Mouse (Mus musculus) forebrain, postnatal 0 days (tissue): Measurements from ENCODE around the gene Apobec1. TPM values are rescaled to one million over a fixed set of nuclear protein-coding genes. Genes with fewer than 3 reads are reported as not detected.
"Not testable (repeated sequence)": the region's sequence is repeated elsewhere in the genome, so short reads cannot be mapped to it uniquely, and the experiment has no call there.

ENCODE experiments used
- ATAC-seq: fragments of 200-750 bp; cut with Nextera tagmentation; 2 replicates; pipeline ENCODE4 v1.8.0; 2017; ENCODE audit warnings: mild to moderate bottlenecking, moderate library complexity
- DNase-seq: peaks from one replicate; pipeline ENCODE4 v3.0.0-alpha.2; 2015
- H3K27ac ChIP-seq: fragments of 300-500 bp; sonication (generic); 2 replicates; pipeline ENCODE4 v1.5.1; 2014; ENCODE audit warnings: low read depth, mild to moderate bottlenecking, antibody characterized with exemption, low read length, moderate library complexity, mixed read lengths
- H3K27me3 ChIP-seq: fragments of 300-500 bp; sonication (generic); 2 replicates; pipeline ENCODE4 v1.6.1; 2014; ENCODE audit warnings: mild to moderate bottlenecking, low read length, mixed read lengths; ENCODE audit not compliant: insufficient read depth
- H3K36me3 ChIP-seq: fragments of 300-500 bp; sonication (generic); 2 replicates; pipeline ENCODE4 v1.6.1; 2014; ENCODE audit warnings: mild to moderate bottlenecking, moderate library complexity; ENCODE audit not compliant: insufficient read depth
- H3K4me1 ChIP-seq: fragments of 300-500 bp; sonication (generic); 2 replicates; pipeline ENCODE4 v1.6.1; 2014; ENCODE audit warnings: antibody characterized with exemption; ENCODE audit not compliant: insufficient read depth
- H3K4me2 ChIP-seq: fragments of 300-500 bp; sonication (generic); 2 replicates; pipeline ENCODE4 v1.6.1; 2014; ENCODE audit warnings: low read depth, mild to moderate bottlenecking, moderate library complexity
- H3K4me3 ChIP-seq: fragments of 300-500 bp; sonication (generic); 2 replicates; pipeline ENCODE4 v1.5.1; 2014; ENCODE audit warnings: low read depth, low read length, mixed read lengths
- H3K9ac ChIP-seq: fragments of 300-500 bp; sonication (generic); 2 replicates; pipeline ENCODE4 v1.6.1; 2014; ENCODE audit warnings: mild to moderate bottlenecking
- H3K9me3 ChIP-seq: fragments of 300-500 bp; sonication (generic); 2 replicates; pipeline ENCODE4 v1.6.1; 2016; ENCODE audit warnings: low read length
- CTCF ChIP-seq: sonication (generic); IDR thresholded peaks from 2 replicates; pipeline ENCODE4 v1.5.1; 2016; ENCODE audit warnings: antibody characterized with exemption, control low read depth, low read depth
- WGBS: fragments of 180-500 bp; shearing (Covaris S2); extraction: QIAGEN DNeasy Blood & Tissue Kit; methylation state at CpG from one replicate; pipeline ENCODE4 v1.1.7; 2014; 5-methylcytosine and 5-hydroxymethylcytosine counted together
- polyA plus RNA-seq: library from polyadenylated mRNA; unstranded; fragments of >200 nt; fragmentation: Nextera tagmentation; extraction: Ambion mirVana; gene quantifications from 2 replicates; pipeline ENCODE4 v1.2.1, GENCODE M21; 2015
- total RNA-seq: library from RNA; depleted of rRNA; stranded (reverse); fragments of >200 nt; gene quantifications from 2 replicates; pipeline ENCODE4 v1.2.3, GENCODE M21; 2014

Gene Apobec1
- total and polyA plus RNA-seq, 2 experiments from 2014 or later: 1.2 to 2.4 TPM

- no peak overlapping the region for H3K4me2 ChIP-seq
- H3K9me3 ChIP-seq: no peaks in the 10 kb centered on the region
- H3K27me3 ChIP-seq: no peaks in the 10 kb centered on the region
- H3K4me3 ChIP-seq: no peak overlapping the region
- H3K9ac ChIP-seq: no peak overlapping the region
- H3K4me1 ChIP-seq: no peaks in the 10 kb centered on the region
- no peak overlapping the region for H3K27ac ChIP-seq
- H3K36me3 ChIP-seq: no peaks in the 10 kb centered on the region
- 85% methylated on average over 4 of the region's 4 CpGs for WGBS
- TF ChIP-seq CTCF: no peak
- no peak for DNase-seq
- ATAC-seq: no peak
These were observed 4.2 kb downstream of the Apobec1 start for GRCm38 (mm10) chr6:122598014-122598413.

GRCm38 (mm10) chr6:122596608-122597007, 5.6 kb downstream of the Apobec1 start:
- no peaks in the 10 kb centered on the region for H3K27me3 ChIP-seq
- H3K27ac ChIP-seq: no peak overlapping the region
- H3K9me3 ChIP-seq: no peaks in the 10 kb centered on the region
- H3K9ac ChIP-seq: no peak overlapping the region
- 86% methylated on average over 7 of the region's 7 CpGs for WGBS
- no peak overlapping the region for H3K4me3 ChIP-seq
- no peaks in the 10 kb centered on the region for H3K4me1 ChIP-seq
- TF ChIP-seq CTCF: no peak
- H3K36me3 ChIP-seq: no peaks in the 10 kb centered on the region
- DNase-seq: no peak
- ATAC-seq: no peak
- H3K4me2 ChIP-seq: no peak overlapping the region

GRCm38 (mm10) chr6:122595637-122596036, 6.6 kb downstream of the Apobec1 start:
- WGBS: 30% methylated on average over 7 of the region's 7 CpGs
- no peak overlapping the region for H3K9ac ChIP-seq
- no peaks in the 10 kb centered on the region for H3K9me3 ChIP-seq
- peak; percentile 51 for DNase-seq
- H3K27me3 ChIP-seq: no peaks in the 10 kb centered on the region
- ATAC-seq: peak; percentile 76
- H3K4me3 ChIP-seq: no peak overlapping the region
- no peaks in the 10 kb centered on the region for H3K36me3 ChIP-seq
- H3K4me1 ChIP-seq: no peaks in the 10 kb centered on the region
- no peak overlapping the region for H3K4me2 ChIP-seq
- H3K27ac ChIP-seq: no peak overlapping the region
- peak; percentile 47 for TF ChIP-seq CTCF

GRCm38 (mm10) chr6:122592905-122593304, 9.3 kb downstream of the Apobec1 start:
- no peak for TF ChIP-seq CTCF
- Histone ChIP-seq H3K4me3 (no peak overlapping the region), H3K9me3 (no peaks in the 10 kb centered on the region), H3K27me3 (no peaks in the 10 kb centered on the region), H3K27ac (no peak overlapping the region), H3K4me1 (no peaks in the 10 kb centered on the region), H3K4me2 (no peak overlapping the region), H3K9ac (no peak overlapping the region), H3K36me3 (no peaks in the 10 kb centered on the region)
- 96% methylated on average over 2 of the region's 2 CpGs for WGBS
- no peak for DNase-seq
- no peak for ATAC-seq

- no peaks in the 10 kb centered on the region for H3K36me3 ChIP-seq
- no peak overlapping the region for H3K9ac ChIP-seq
- no peak overlapping the region for H3K27ac ChIP-seq
- H3K4me2 ChIP-seq: no peak overlapping the region
- no peak overlapping the region for H3K4me3 ChIP-seq
- no peaks in the 10 kb centered on the region for H3K4me1 ChIP-seq
- WGBS: 87% methylated on average over 13 of the region's 13 CpGs
- TF ChIP-seq CTCF: no peak
- no peak for DNase-seq
- ATAC-seq: no peak
- no peaks in the 10 kb centered on the region for H3K9me3 ChIP-seq
- H3K27me3 ChIP-seq: no peaks in the 10 kb centered on the region
These were observed 11.1 kb downstream of the Apobec1 start for GRCm38 (mm10) chr6:122591027-122591758.

GRCm38 (mm10) chr6:122579086-122579485, 23.2 kb downstream of the Apobec1 start:
- Histone ChIP-seq H3K4me1 (no peaks in the 10 kb centered on the region), H3K4me2 (no peak overlapping the region), H3K36me3 (no peaks in the 10 kb centered on the region), H3K27me3 (no peaks in the 10 kb centered on the region), H3K9me3 (no peaks in the 10 kb centered on the region), H3K4me3 (no peak overlapping the region), H3K9ac (no peak overlapping the region), H3K27ac (no peak overlapping the region)
- 79% methylated on average over 1 of the region's 1 CpGs for WGBS
- ATAC-seq: no peak
- no peak for TF ChIP-seq CTCF
- DNase-seq: no peak

GRCm38 (mm10) chr6:122577030-122577429, 25.2 kb downstream of the Apobec1 start:
- ATAC-seq (no peak), DNase-seq (no peak)
- Histone ChIP-seq H3K9ac (no peak overlapping the region), H3K36me3 (no peaks in the 10 kb centered on the region), H3K27ac (no peak overlapping the region), H3K9me3 (no peaks in the 10 kb centered on the region), H3K4me1 (no peaks in the 10 kb centered on the region), H3K27me3 (no peaks in the 10 kb centered on the region), H3K4me2 (no peak overlapping the region), H3K4me3 (no peak overlapping the region)
- no peak for TF ChIP-seq CTCF
- 92% methylated on average over 3 of the region's 3 CpGs for WGBS

GRCm38 (mm10) chr6:122575037-122575436, 27.2 kb downstream of the Apobec1 start:
- not testable (repeated sequence) for ATAC-seq, DNase-seq, H3K36me3 ChIP-seq, H3K27me3 ChIP-seq, H3K9me3 ChIP-seq, H3K4me1 ChIP-seq, H3K4me2 ChIP-seq, H3K27ac ChIP-seq, H3K4me3 ChIP-seq, H3K9ac ChIP-seq
- 97% methylated on average over 1 of the region's 1 CpGs for WGBS
